Mouse (Mus musculus) R1 (cell line): ENCODE data around the gene Entr1.

Experiments used
- DNase-seq: peaks from one replicate; pipeline ENCODE4 v3.0.0-alpha.2; 2018; ENCODE audit warnings: low read depth, low spot score

Entr1 gene

GRCm38 (mm10) chr2:26389154-26389690, at the start of gene Entr1, which contains the start of gene Pmpca:
Gene Entr1 (minus strand): TSS chr2:26389316.
Gene Pmpca (plus strand): TSS chr2:26389339.
- peak; percentile 80 for DNase-seq

- no peak for DNase-seq
Measured at GRCm38 (mm10) chr2:26438373-26438772, 49.3 kb upstream of the Entr1 start.

GRCm38 (mm10) chr2:26437221-26437620, 48.1 kb upstream of the Entr1 start:
- DNase-seq, result no peak

- no peak for DNase-seq
Measured at GRCm38 (mm10) chr2:26434791-26435572, 45.9 kb upstream of the Entr1 start.

GRCm38 (mm10) chr2:26429851-26430250, 40.7 kb upstream of the Entr1 start:
- no peak for DNase-seq

GRCm38 (mm10) chr2:26424541-26424940, 35.4 kb upstream of the Entr1 start:
- no peak for DNase-seq

- no peak for DNase-seq
Measured at GRCm38 (mm10) chr2:26423086-26423485, 34.0 kb upstream of the Entr1 start.

GRCm38 (mm10) chr2:26421969-26422368, 32.9 kb upstream of the Entr1 start:
- no peak for DNase-seq

GRCm38 (mm10) chr2:26418120-26418519, 29.0 kb upstream of the Entr1 start:
- no peak for DNase-seq

GRCm38 (mm10) chr2:26417066-26417465, 27.9 kb upstream of the Entr1 start:
- DNase-seq, result no peak

- no peak for DNase-seq
Measured at GRCm38 (mm10) chr2:26410931-26411411, 21.9 kb upstream of the Entr1 start.

- DNase-seq, result no peak
Measured at GRCm38 (mm10) chr2:26410091-26410490, 21.0 kb upstream of the Entr1 start.

GRCm38 (mm10) chr2:26409362-26409761, 20.2 kb upstream of the Entr1 start:
- no peak for DNase-seq

GRCm38 (mm10) chr2:26408515-26409356, 19.6 kb upstream of the Entr1 start, which contains the start of gene Inpp5e:
Gene Inpp5e (minus strand): TSS chr2:26409203.
- DNase-seq, result peak; percentile 93

- no peak for DNase-seq
Measured at GRCm38 (mm10) chr2:26403306-26403705, 14.2 kb upstream of the Entr1 start.

GRCm38 (mm10) chr2:26402265-26402664, 13.1 kb upstream of the Entr1 start:
- no peak for DNase-seq

GRCm38 (mm10) chr2:26401023-26401422, 11.9 kb upstream of the Entr1 start:
- no peak for DNase-seq

- DNase-seq, result no peak
Measured at GRCm38 (mm10) chr2:26400296-26400695, 11.2 kb upstream of the Entr1 start.

- DNase-seq, result no peak
Measured at GRCm38 (mm10) chr2:26399647-26400046, 10.5 kb upstream of the Entr1 start.

GRCm38 (mm10) chr2:26398978-26399377, 9.9 kb upstream of the Entr1 start:
- no peak for DNase-seq

- no peak for DNase-seq
Measured at GRCm38 (mm10) chr2:26391617-26392016, 2.5 kb upstream of the Entr1 start.

GRCm38 (mm10) chr2:26390954-26391353, 1.8 kb upstream of the Entr1 start:
- no peak for DNase-seq
